Mouse (Mus musculus): ENCODE measurements around the gene Gga1.

The Gga1 gene

GRCm38 (mm10) chr15:78876991-78877809 is at the start of gene Gga1:
Gga1 (plus strand) TSS chr15:78877190.
- DNase-seq (ENCODE audit: low spot score), result peak; percentile 99

- DNase-seq (ENCODE audit: low spot score), result no peak
Measured at GRCm38 (mm10) chr15:78828315-78828714, 48.7 kb upstream of the Gga1 start.

- no peak for DNase-seq (ENCODE audit: low spot score)
Measured at GRCm38 (mm10) chr15:78829636-78830035, 47.4 kb upstream of the Gga1 start.

- no peak for DNase-seq (ENCODE audit: low spot score)
Measured at GRCm38 (mm10) chr15:78830742-78831719, 46.0 kb upstream of the Gga1 start.

GRCm38 (mm10) chr15:78831720-78832657 is 45.0 kb upstream of the Gga1 start:
- DNase-seq (ENCODE audit: low spot score), result peak; percentile 66

GRCm38 (mm10) chr15:78832701-78833123 is 44.3 kb upstream of the Gga1 start:
- DNase-seq (ENCODE audit: low spot score), result peak; percentile 70

GRCm38 (mm10) chr15:78833582-78833981 is 43.4 kb upstream of the Gga1 start:
- peak; percentile 23 for DNase-seq (ENCODE audit: low spot score)

- peak; percentile 19 for DNase-seq (ENCODE audit: low spot score)
Measured at GRCm38 (mm10) chr15:78834233-78835005, 42.6 kb upstream of the Gga1 start.

GRCm38 (mm10) chr15:78835200-78836085 is 41.5 kb upstream of the Gga1 start:
- peak; percentile 69 for DNase-seq (ENCODE audit: low spot score)

GRCm38 (mm10) chr15:78836086-78836621 is 40.8 kb upstream of the Gga1 start:
- DNase-seq (ENCODE audit: low spot score), result no peak

GRCm38 (mm10) chr15:78839744-78840143 is 37.2 kb upstream of the Gga1 start:
- DNase-seq (ENCODE audit: low spot score), result peak; percentile 83

GRCm38 (mm10) chr15:78840241-78840640 is 36.7 kb upstream of the Gga1 start:
- no peak for DNase-seq (ENCODE audit: low spot score)

- DNase-seq (ENCODE audit: low spot score), result no peak
Measured at GRCm38 (mm10) chr15:78840751-78841150, 36.2 kb upstream of the Gga1 start.

- no peak for DNase-seq (ENCODE audit: low spot score)
Measured at GRCm38 (mm10) chr15:78841161-78841790, 35.7 kb upstream of the Gga1 start.

- DNase-seq (ENCODE audit: low spot score), result peak; percentile 69
Measured at GRCm38 (mm10) chr15:78842371-78843163, 34.4 kb upstream of the Gga1 start, which contains the start of gene Cdc42ep1. Cdc42ep1 (plus strand) TSS chr15:78842624.

- DNase-seq (ENCODE audit: low spot score), result peak; percentile 23
Measured at GRCm38 (mm10) chr15:78843581-78844469, 33.2 kb upstream of the Gga1 start.

- DNase-seq (ENCODE audit: low spot score), result peak; percentile 42
Measured at GRCm38 (mm10) chr15:78844791-78845190, 32.2 kb upstream of the Gga1 start.

All from embryo, embryonic 10.5 days (tissue).